Mouse (Mus musculus) forebrain, embryonic 11.5 days (tissue): ENCODE data around the gene Duox1. TPM values are rescaled to one million over a fixed set of nuclear protein-coding genes. Genes with fewer than 3 reads are reported as not detected.

ENCODE experiments used
- ATAC-seq: fragments of 200-750 bp; cut with Nextera tagmentation; replicated peaks from 2 replicates; pipeline ENCODE4 v1.8.0; 2017; ENCODE audit warnings: moderate TSS enrichment; ENCODE audit not compliant: low FRiP score
- DNase-seq: peaks from one replicate; pipeline ENCODE4 v3.0.0-alpha.2; 2017; ENCODE audit warnings: low spot score
- H3K27ac ChIP-seq: fragments of 300-500 bp; sonication (generic); 2 replicates; pipeline ENCODE4 v1.5.1; 2014; ENCODE audit warnings: low read depth, low read length
- H3K27me3 ChIP-seq: fragments of 300-500 bp; sonication (generic); 2 replicates; pipeline ENCODE4 v1.6.1; 2014; ENCODE audit warnings: mild to moderate bottlenecking, low read length, mixed read lengths; ENCODE audit not compliant: control insufficient read depth, insufficient read depth
- H3K36me3 ChIP-seq: fragments of 300-500 bp; sonication (generic); 2 replicates; pipeline ENCODE4 v1.6.1; 2014; ENCODE audit warnings: mild to moderate bottlenecking, low read length, moderate library complexity, mixed read lengths; ENCODE audit not compliant: control insufficient read depth, insufficient read depth
- H3K4me1 ChIP-seq: fragments of 300-500 bp; sonication (generic); replicated peaks from 2 replicates; pipeline ENCODE4 v1.6.1; 2014; ENCODE audit warnings: low read length, mixed read lengths; ENCODE audit not compliant: control insufficient read depth, insufficient read depth
- H3K4me2 ChIP-seq: fragments of 300-500 bp; sonication (generic); 2 replicates; pipeline ENCODE4 v1.6.1; 2014; ENCODE audit warnings: low read depth, mild to moderate bottlenecking, low read length, moderate library complexity, mixed read lengths; ENCODE audit not compliant: severe bottlenecking
- H3K4me3 ChIP-seq: fragments of 300-500 bp; sonication (generic); 2 replicates; pipeline ENCODE4 v1.5.1; 2014; ENCODE audit warnings: low read depth, low read length
- H3K9ac ChIP-seq: fragments of 300-500 bp; sonication (generic); 2 replicates; pipeline ENCODE4 v1.6.1; 2014; ENCODE audit warnings: low read length
- H3K9me3 ChIP-seq: fragments of 300-500 bp; sonication (generic); 2 replicates; pipeline ENCODE4 v1.6.1; 2016; ENCODE audit warnings: low read length, mixed read lengths; ENCODE audit not compliant: control insufficient read depth
- WGBS: fragments of 180-500 bp; shearing (Covaris S2); extraction: QIAGEN DNeasy Blood & Tissue Kit; methylation state at CpG from one replicate; pipeline ENCODE4 v1.1.7; 2014; 5-methylcytosine and 5-hydroxymethylcytosine counted together
- polyA plus RNA-seq: library from polyadenylated mRNA; unstranded; fragments of >200 nt; fragmentation: Nextera tagmentation; extraction: Ambion mirVana; gene quantifications from 2 replicates; pipeline ENCODE4 v1.2.1, GENCODE M21; 2014

Duox1 gene
- polyA plus RNA-seq, 1 experiment from 2014 or later, result not detected

GRCm38 (mm10) chr2:122366039-122366438, 50.6 kb downstream of the Duox1 start:
- H3K27ac ChIP-seq, result 0 out of 2 replicates have a peak overlapping the region, but pooled peaks have one; percentile 12
- H3K4me1 ChIP-seq, result peaks cover 8% of the 10 kb centered on the region; the same call in 1 of the 2 replicates
- no peak overlapping the region for H3K4me3 ChIP-seq
- no peaks in the 10 kb centered on the region for H3K36me3 ChIP-seq
- H3K27me3 ChIP-seq, result no peaks in the 10 kb centered on the region
- 87% methylated on average over 3 of the region's 3 CpGs for WGBS
- no peak overlapping the region for H3K9ac ChIP-seq
- no peak for ATAC-seq
- DNase-seq, result no peak
- H3K4me2 ChIP-seq, result no peak overlapping the region
- no peaks in the 10 kb centered on the region for H3K9me3 ChIP-seq

- DNase-seq, result no peak
- Histone ChIP-seq H3K27ac (0 out of 2 replicates have a peak overlapping the region, but pooled peaks have one; percentile 12), H3K4me1 (peaks cover 8% of the 10 kb centered on the region; the same call in 1 of the 2 replicates)
Measured at GRCm38 (mm10) chr2:122366706-122367105, 51.2 kb downstream of the Duox1 start.

GRCm38 (mm10) chr2:122367181-122367580, 51.7 kb downstream of the Duox1 start:
- Histone ChIP-seq H3K27me3 (no peaks in the 10 kb centered on the region), H3K4me3 (peak overlapping the region; percentile 90), H3K9ac (peak overlapping the region; percentile 91; the same call in 1 of the 2 replicates), H3K36me3 (no peaks in the 10 kb centered on the region), H3K4me1 (peaks cover 8% of the 10 kb centered on the region; the same call in 1 of the 2 replicates), H3K4me2 (peak overlapping the region; percentile 91), H3K27ac (no peak overlapping the region), H3K9me3 (no peaks in the 10 kb centered on the region)
- ATAC-seq (no peak), DNase-seq (no peak)
- WGBS, result 55% methylated on average over 4 of the region's 4 CpGs

More at GRCm38 (mm10) chr2:122366706-122367105, 51.2 kb downstream of the Duox1 start:
- H3K9ac ChIP-seq, result no peak overlapping the region
- ATAC-seq, result no peak
- no peaks in the 10 kb centered on the region for H3K27me3 ChIP-seq
- no peaks in the 10 kb centered on the region for H3K36me3 ChIP-seq
- H3K4me3 ChIP-seq, result no peak overlapping the region; the same call in 1 of the 2 replicates
- peak overlapping the region; percentile 91; the same call in 1 of the 2 replicates for H3K4me2 ChIP-seq
- H3K9me3 ChIP-seq, result no peaks in the 10 kb centered on the region
- WGBS, result 34% methylated on average over 5 of the region's 5 CpGs

- H3K27me3 ChIP-seq, result no peaks in the 10 kb centered on the region
- 14% methylated on average over 4 of the region's 4 CpGs for WGBS
- H3K27ac ChIP-seq, result no peak overlapping the region
- H3K4me1 ChIP-seq, result peaks cover 8% of the 10 kb centered on the region; the same call in 1 of the 2 replicates
- DNase-seq, result no peak
- H3K36me3 ChIP-seq, result no peaks in the 10 kb centered on the region
- peak overlapping the region; percentile 91 for H3K4me2 ChIP-seq
- no peak for ATAC-seq
- H3K9me3 ChIP-seq, result no peaks in the 10 kb centered on the region
- H3K9ac ChIP-seq, result peak overlapping the region; percentile 91
- H3K4me3 ChIP-seq, result peak overlapping the region; percentile 90
Measured at GRCm38 (mm10) chr2:122367701-122368080, 52.2 kb downstream of the Duox1 start.

GRCm38 (mm10) chr2:122368081-122368971, 52.9 kb downstream of the Duox1 start:
- Histone ChIP-seq H3K27me3 (no peaks in the 10 kb centered on the region), H3K27ac (peak overlapping the region; percentile 25; the same call in 1 of the 2 replicates), H3K4me2 (peak overlapping the region; percentile 91), H3K4me3 (peak overlapping the region; percentile 90), H3K9me3 (no peaks in the 10 kb centered on the region), H3K4me1 (peaks cover 8% of the 10 kb centered on the region; the same call in 1 of the 2 replicates), H3K36me3 (no peaks in the 10 kb centered on the region), H3K9ac (peak overlapping the region; percentile 91)
- under 1% methylated on average over 27 of the region's 55 CpGs for WGBS
- ATAC-seq (peak; percentile 64), DNase-seq (peak; percentile 82)

GRCm38 (mm10) chr2:122368995-122369739, 53.7 kb downstream of the Duox1 start, which contains the start of gene Shf:
Gene Shf (minus strand): TSS chr2:122369162.
- 2% methylated on average over 37 of the region's 54 CpGs for WGBS
- Histone ChIP-seq H3K4me1 (peaks cover 8% of the 10 kb centered on the region; the same call in 1 of the 2 replicates), H3K36me3 (no peaks in the 10 kb centered on the region), H3K4me2 (peak within 1 kb of the TSS; percentile 91), H3K9me3 (no peaks in the 10 kb centered on the region), H3K27me3 (no peaks in the 10 kb centered on the region), H3K4me3 (peak within 1 kb of the TSS; percentile 90), H3K27ac (peak within 1 kb of the TSS; percentile 25; the same call in 1 of the 2 replicates), H3K9ac (peak within 1 kb of the TSS; percentile 91)
- ATAC-seq (peak; percentile 96), DNase-seq (peak; percentile 98)

GRCm38 (mm10) chr2:122370101-122370750, 54.8 kb downstream of the Duox1 start:
- ATAC-seq, result no peak
- no peak for DNase-seq
- Histone ChIP-seq H3K4me1 (peaks cover 8% of the 10 kb centered on the region; the same call in 1 of the 2 replicates), H3K36me3 (no peaks in the 10 kb centered on the region), H3K4me2 (no peak overlapping the region), H3K9ac (no peak overlapping the region), H3K9me3 (no peaks in the 10 kb centered on the region), H3K27ac (no peak overlapping the region), H3K4me3 (no peak overlapping the region), H3K27me3 (no peaks in the 10 kb centered on the region)
- 13% methylated on average over 10 of the region's 10 CpGs for WGBS

- no peaks in the 10 kb centered on the region for H3K27me3 ChIP-seq
- H3K4me3 ChIP-seq, result no peak overlapping the region
- no peak for ATAC-seq
- H3K9me3 ChIP-seq, result no peaks in the 10 kb centered on the region
- H3K9ac ChIP-seq, result no peak overlapping the region
- no peak overlapping the region for H3K4me2 ChIP-seq
- no peak for DNase-seq
- H3K4me1 ChIP-seq, result no peaks in the 10 kb centered on the region; the same call in 1 of the 2 replicates
- WGBS, result 68% methylated on average over 3 of the region's 3 CpGs
- H3K27ac ChIP-seq, result no peak overlapping the region
- no peaks in the 10 kb centered on the region for H3K36me3 ChIP-seq
Measured at GRCm38 (mm10) chr2:122372067-122372466, 56.6 kb downstream of the Duox1 start.
